Mouse (Mus musculus): Measurements from ENCODE around the gene Dtymk.
"Not testable (repeated sequence)": the region's sequence is repeated elsewhere in the genome, so short reads cannot be mapped to it uniquely, and the experiment has no call there.

Gene Dtymk

DNA sequence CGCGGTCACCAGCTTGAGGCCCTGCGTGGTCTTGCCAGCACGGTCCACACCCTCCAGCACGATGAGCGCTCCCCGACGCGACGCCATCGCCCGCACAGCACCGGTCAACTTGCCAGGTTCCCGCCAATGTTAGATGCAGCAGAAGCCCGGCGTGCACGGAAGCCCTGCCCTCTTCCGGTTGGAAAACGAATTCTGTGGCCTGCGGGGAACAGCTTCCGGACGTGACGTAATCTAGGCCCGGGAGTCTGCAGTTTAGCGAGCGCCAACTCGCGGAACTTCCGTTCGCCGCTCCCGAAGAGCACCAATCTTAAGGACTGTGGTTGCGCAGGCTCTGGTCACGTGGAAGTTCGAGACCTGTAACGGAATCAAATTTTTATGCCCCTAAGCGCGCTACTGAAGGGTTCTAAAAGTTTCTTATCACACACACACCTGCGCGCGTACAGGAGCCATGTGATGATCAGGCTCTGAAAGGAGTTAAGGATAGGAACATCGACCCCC is at the start of gene Dtymk:
Gene Dtymk, minus strand, starts transcription at position 194 of the 498 bp plus-strand sequence.
- DNase-seq (ENCODE audit: inconsistent ontology term): peak; percentile 92

DNA sequence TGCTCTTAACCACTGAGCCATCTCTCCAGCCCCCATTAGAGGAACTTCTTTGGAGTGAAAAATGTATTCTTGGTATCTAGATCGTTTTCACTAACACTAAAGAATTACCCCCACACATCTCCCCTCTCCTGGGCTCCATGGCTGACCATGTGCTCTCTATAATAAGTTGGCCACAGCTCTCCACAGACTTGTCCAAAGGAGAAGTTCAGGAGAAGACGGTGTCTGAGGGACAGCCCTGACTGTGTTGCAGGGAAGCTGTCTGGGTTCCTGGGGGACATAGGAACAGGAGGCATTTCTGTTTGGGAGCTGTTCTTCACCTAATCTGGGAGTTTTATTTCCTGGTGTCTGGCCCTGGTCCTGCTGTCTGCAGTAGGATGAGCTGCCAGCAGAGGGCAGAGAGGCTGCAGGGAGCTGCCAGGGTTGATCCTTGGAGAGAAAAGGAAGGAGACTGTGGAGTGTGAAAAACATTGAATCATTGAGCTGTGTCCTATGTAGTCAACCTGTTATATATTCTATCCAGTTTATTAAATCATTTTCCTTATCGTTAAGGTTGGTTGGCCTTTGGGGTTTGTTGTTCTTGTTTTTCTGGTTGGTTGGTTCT is 44.1 kb upstream of the Dtymk start:
- DNase-seq (ENCODE audit: inconsistent ontology term): not testable (repeated sequence)

DNA sequence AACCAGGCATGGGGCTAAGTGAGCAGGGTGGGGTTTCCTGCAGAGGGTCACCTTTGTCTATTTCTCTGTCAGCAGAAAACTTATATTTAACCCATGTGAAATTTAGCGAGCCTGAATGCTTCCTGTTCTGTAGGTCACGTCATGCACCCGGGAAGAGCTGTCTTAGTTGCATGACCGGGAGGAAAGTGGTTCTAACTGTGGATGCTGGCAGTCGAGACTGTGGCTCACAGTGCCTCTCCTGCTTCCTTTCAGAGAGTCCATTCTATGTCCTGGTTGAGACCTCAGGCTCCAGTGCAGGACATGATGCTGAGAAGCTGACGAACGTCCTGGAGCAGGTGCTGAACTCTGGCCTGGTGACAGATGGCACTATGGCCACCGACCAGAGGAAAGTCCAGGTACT is 36.8 kb upstream of the Dtymk start:
- not testable (repeated sequence) for DNase-seq (ENCODE audit: inconsistent ontology term)

DNA sequence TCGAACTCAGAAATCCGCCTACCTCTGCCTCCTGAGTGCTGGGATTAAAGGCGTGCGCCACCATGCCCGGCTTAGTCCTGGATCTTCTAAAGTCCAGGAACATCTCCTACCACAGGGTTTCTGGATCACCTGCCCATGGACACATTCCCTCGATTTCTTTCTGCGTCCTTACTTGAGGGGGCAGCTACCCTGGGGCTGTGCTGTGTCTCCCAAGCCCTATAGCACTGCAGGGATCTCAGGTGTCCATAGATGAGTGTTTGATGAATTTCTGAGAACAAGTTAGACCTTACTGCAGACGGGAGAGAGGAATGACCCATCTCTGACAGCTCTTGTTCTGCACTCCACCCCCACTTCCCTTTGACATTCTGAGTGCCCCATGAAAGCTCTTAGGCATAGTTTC is 35.6 kb upstream of the Dtymk start:
- DNase-seq (ENCODE audit: inconsistent ontology term): no peak

DNA sequence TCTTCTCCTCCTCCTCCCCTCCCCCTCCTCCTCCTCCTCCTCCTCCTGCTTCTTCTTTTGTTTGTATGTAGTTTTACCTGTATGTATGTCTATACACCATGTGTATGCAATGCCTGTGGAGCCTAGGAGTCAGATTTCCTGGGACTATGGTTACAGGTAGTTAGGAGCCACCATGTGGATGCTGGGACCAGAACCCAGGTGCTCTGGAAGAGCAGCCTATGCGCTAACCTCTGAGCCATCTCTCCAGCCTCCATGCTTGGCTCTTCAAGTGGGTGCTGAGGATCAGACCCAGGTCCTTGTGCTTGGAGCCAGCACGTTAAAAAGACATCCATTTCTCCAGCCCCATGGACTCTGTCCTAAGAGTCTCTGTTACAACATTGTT is 34.8 kb upstream of the Dtymk start:
- DNase-seq (ENCODE audit: inconsistent ontology term): no peak

DNA sequence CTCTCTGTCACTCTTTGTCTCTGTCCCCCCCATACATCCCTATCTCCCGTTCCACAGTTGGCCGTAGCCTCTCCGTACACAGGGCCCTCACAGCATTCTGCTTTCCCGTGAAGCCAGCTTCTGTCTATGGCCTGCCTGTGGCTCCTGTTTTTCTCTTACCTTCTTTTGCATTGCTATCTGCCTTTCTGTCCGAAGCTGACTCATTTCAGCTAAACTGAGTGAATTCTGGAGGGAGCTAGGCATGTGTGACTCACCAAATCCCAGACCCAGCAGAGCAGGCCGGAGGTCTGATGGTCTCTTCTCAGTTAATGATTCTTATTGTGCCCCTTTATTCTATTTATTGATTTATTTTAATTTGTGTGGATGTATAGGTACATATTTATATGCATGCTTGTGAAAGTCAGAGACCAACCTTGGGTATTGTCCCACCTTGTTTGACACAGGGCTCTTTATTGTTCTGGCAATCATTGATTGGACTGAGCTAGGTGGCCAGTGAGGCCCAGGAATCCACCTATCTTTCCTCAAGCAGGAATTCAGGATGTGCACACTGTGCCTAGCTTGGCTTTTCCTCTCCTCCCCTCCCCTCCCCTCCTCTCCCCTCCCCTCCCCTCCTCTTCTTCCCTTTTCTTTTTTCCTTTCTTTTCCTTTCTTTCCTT is 34.3 kb upstream of the Dtymk start:
- peak; percentile 30 for DNase-seq (ENCODE audit: inconsistent ontology term)

DNA sequence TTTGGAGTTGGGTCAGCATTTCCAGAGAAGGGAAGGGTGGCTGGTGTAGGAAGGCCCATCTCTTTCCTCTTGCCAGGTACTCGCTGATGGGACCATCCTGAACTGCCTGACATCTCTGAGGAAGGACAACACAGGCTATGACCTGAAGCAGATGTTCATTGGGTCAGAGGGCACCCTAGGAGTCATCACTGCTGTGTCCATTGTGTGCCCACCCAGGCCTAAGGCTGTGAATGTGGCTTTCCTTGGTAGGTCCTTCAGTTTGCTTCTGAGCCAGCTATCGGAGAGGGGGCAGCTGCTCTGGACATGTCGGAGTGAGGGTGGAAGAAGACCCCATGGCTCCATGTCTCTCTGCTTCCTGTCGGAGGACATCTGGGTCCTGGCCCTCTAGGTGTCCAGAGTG is 33.5 kb upstream of the Dtymk start:
- DNase-seq (ENCODE audit: inconsistent ontology term): no peak

DNA sequence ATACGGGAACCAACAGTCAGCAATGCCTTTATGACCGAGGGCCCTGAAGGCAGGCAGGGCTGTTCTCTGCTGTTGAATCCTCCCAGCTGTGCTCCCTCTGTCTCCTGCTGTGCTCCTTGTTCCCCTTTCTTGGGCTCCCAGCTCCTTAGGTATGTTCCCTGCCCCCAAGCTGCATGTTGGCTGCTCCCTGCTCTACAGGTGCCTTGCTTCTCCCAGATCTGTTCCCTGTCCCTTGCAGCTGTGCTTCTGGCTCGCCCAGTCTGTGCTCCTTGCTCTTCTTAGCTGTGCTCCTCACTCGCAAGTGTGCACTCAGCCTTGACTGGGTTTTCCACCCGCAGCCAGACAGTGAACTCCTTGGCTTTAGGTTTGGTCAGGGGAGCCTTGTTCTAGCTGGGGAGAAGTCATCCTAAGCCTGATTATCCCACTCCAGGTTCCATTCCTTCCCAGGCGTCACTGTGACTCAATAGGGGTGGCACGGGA is 33.0 kb upstream of the Dtymk start:
- no peak for DNase-seq (ENCODE audit: inconsistent ontology term)

DNA sequence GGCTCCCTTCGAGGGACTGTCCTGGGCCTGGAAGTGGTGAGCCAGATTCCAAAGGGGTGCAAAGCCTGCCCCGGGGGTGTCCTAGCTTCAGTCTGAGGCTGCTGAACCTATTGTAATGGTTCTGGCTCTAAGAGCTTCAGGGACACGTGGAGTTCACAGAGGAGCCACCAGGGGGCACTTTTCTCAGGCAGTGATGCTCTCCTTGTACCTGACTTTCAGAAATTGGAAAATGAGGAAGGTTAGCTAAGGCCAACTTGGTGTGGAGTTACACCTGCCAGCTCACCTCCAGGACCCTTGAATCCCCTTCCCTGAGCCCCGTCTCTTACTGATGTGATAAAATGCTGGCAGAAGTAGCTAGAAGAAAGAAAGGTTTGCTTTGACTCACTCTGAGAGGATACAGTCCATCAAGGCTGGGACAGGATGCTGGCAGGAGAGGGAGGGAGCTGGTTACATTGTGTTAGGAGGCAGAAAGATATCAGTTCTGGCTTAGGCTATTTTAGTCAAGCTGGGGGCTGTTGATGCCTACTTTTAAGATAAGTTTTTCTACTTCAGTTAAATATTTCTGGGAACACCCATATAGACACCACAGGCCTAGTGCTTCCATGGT is 31.1 kb upstream of the Dtymk start:
- DNase-seq (ENCODE audit: inconsistent ontology term): not testable (repeated sequence)

DNA sequence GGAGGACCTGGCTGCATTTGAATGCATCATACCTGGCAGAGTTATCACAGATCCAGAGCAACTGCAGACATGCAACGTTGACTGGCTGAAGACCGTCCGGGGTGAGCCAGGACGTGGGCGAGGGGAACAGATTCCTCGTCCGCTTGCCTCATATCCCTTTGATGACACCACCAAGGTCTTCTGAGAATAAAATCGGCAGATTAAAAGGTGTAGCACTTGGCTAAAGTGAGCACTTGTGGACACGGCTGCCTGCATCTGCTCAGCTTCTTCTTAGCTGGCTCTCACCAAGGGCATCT is 24.8 kb upstream of the Dtymk start:
- DNase-seq (ENCODE audit: inconsistent ontology term): no peak

DNA sequence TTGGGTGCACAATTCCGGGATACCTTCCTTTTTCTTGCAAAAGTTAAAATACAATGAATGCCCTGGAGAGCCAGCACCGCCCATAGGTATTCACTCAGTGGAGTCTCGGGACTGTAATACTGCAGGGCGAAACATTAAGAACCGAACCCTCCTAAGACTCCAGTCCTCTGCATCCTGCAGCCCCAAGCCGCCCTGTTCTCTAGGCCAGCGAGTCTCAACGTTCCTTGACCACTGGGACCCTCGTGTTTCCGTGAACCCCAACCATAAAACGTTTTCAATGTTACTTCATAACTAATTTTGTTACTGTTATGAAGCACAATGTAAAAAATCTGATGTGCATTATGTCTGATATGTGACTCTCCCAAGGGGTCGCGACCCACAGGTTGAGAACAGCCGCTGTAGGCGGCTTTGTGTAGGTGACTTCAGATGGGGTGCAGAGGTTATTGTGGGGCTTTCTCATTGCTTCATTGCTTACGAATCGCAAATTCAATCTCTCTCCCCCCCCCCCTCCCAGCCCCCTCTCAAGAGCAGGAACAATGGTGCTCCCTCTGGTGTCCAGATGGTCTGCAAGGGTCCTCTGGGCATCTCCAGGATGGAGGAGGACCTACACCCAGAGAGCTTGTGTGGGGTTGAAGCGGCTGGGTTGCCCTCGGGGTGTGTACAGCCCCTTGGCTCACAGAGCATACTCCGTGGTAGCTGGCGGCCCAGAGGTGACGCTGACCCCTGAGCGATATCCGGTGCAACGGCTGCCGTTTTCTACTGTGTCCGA is 24.2 kb upstream of the Dtymk start:
- no peak for DNase-seq (ENCODE audit: inconsistent ontology term)

DNA sequence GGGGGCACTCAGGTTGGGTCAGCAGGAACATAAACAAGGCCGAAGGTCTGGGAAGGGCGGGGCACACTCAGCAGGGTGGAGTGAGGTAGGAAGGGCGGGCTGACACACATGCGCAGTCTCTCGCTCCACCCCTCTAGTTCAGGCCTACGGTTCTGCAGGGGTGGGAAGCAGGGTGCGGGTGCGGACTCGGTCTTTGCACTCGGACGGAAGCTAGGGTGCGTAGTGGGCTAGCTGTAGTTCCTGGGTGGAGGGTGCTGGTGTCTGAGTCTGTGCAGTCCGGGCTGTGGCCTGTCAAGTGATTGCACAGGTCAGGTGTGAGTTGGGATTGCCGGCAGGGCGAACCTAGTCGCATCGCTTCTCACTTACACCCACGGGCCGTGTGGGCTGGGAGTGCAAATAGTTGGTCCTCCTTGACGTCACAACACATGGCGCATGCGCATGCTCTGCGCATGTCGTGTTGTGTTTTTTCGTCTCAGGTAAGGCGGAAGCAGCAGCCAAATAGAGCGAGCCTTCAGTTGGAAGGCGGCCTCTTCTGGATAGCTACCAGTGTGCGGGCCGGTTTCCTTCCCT is 23.5 kb upstream of the Dtymk start:
- peak; percentile 94 for DNase-seq (ENCODE audit: inconsistent ontology term)

DNA sequence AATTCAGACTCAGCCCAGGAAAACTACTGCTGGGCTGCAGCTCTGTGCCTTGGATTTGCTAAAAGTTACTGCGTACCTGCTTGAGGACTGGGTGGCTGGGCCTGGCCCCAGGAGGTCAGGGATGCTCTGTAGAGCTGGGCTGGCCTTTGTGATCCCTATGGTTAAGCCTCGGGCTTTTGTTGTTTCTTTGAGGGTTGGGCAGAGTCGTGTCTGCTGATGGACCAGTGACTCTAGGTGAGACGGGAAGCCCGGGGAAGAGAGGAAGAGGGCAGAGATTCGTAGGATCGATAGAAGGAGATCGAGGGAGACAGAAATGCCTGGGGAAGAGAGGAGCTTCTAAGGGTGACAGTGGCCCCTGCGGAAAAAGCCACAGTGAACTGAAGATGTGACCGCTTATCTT is 22.9 kb upstream of the Dtymk start, which contains the start of gene D2hgdh:
Gene D2hgdh, plus strand, starts transcription at position 301 of the 400 bp plus-strand sequence.
- DNase-seq (ENCODE audit: inconsistent ontology term): no peak

DNA sequence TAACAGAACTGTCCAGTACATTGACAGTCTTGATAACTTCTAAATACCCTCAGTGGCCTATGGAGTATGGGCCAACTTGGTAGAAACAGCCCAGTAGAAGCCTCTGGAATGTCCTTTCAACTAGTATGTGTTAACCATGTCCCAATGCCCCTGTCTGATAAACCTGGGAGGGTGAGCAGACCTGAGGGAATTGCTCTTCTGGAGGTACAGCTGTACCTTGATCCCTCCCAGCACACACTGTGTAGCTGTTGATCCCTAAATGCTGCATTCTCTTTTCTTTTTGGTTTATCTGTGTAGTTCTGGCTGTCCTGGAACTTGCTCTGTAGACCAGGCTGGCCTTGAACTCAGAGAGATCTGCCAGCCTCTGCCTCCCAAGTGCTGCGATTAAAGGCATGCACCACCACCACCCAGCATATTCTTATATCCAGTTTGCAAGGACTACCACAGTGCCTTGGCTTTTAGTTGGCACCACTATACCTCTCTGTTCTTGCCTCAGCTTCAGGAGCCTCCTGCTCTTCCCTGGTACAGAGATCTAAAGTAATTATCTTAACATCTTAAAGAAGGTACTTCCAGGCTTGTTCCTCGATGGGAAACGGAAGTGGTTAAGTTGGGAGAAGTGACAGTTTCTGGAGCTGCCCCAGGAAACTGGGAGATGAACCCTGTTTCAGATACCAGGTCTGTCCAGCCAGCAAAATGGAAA is 22.2 kb upstream of the Dtymk start:
- no peak for DNase-seq (ENCODE audit: inconsistent ontology term)

DNA sequence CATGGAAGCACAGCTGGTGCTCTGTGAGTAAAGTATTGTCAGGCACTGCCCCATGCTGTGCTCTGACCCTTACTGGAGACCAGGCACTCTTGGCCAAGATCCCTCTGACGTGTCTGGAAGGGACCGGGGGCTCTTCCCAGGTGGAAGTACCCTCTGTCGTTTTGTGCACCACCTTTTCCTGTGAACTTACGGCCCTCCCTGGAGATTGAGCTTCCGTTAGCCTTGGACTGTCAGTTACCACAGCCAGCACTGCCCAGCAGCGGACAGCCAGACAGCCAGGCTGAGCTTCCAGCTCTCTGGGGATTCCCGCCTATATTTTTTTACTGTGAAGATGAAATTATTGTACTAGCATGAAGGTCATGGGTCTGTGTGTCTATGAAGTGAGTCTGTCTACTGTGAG is 17.0 kb upstream of the Dtymk start:
- no peak for DNase-seq (ENCODE audit: inconsistent ontology term)

DNA sequence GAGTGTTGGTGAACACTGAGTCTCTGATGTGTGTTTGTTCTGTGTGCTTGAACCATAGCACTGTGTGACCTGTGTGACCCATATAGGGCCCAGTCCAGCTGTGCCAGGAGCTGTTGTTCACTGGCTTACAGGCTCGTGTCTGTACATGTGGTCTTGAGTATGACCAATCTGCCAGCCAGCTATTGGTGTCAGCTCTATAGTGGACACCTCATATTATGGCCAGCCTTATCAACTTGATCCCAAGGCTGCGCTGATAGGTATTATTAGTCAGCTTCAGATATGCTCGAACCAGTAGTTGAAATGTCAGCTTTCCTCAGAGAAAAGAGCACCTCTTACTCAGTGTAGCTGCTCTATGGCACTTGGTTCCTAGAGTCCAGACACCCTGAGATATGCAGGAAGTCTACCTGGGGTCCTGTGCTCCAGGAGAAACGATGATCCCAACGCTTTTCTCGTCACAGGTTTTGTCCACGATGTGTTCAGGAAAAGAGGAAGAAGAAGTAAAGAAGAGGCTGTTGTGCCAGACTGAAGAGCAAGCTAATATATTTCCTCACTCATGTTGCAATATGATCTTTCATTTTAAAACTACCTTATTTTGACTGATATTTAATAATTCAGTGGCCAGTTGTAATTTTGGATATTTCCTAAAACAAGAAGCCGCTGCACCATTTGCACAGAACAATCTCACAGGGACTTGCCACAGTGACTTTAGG is 16.2 kb upstream of the Dtymk start:
- no peak for DNase-seq (ENCODE audit: inconsistent ontology term)

DNA sequence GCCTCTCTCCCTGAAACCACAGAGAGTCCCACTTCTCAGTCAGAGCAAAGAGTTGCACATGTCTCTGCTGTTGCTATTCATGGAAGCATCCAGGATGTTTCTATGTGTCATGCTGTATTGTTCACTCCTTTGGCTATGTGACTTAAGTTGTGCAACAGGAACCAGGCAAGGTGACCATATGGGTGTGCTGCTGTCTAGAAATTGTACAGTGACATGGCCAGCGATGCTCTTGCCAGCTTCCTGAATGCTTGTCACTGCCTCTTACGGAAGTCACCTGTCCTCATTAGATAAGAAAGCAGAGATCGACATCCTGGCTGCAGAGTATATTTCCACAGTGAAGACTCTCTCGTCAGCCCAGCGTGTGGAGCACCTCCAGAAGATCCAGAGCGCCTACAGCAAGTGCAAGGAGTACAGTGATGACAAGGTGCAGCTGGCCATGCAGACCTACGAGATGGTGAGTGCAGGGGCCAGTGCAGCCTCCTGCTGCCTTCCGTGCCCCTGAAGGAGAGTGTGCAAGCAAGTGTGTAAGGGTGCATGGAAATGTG is 9.8 kb upstream of the Dtymk start:
- DNase-seq (ENCODE audit: inconsistent ontology term): no peak

DNA sequence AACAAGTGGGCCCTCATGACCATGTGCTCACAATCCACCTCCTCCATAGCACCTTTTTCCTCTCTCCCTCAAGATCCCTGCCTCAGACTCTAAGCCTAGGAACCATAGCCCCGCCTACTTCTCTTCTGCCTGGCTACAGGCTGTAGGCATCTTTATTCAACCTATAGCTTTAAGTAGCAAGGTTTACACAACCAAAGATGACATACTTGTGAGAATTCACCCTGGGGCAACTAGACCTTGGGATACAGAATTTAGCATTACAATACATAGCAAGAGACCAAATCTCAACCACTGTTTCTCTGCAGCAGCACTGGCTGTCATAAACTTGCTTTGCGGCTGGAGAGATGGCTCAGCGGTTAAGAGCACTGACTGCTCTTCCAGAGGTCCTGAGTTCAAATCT is 8.3 kb upstream of the Dtymk start:
- DNase-seq (ENCODE audit: inconsistent ontology term): no peak

DNA sequence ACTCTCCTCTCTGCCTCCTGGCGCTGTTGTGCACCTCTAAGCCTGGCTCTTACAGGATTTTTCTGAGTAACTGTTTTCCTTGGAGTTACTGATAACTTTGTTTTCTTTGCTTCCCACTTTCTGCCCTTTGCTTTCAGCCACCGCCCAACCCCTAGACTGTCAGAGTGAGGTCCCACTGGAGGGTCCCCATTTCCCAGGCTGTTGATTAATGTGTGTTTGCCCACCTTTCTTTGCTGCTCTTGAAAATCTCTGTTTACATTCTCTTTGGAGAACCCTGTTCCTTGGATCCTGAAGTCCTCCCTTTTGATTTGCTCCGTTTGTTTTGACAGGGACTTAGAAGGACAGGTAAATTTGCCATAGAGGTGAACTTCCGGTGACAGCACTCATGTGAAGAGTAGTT is 7.1 kb upstream of the Dtymk start:
- no peak for DNase-seq (ENCODE audit: inconsistent ontology term)

DNA sequence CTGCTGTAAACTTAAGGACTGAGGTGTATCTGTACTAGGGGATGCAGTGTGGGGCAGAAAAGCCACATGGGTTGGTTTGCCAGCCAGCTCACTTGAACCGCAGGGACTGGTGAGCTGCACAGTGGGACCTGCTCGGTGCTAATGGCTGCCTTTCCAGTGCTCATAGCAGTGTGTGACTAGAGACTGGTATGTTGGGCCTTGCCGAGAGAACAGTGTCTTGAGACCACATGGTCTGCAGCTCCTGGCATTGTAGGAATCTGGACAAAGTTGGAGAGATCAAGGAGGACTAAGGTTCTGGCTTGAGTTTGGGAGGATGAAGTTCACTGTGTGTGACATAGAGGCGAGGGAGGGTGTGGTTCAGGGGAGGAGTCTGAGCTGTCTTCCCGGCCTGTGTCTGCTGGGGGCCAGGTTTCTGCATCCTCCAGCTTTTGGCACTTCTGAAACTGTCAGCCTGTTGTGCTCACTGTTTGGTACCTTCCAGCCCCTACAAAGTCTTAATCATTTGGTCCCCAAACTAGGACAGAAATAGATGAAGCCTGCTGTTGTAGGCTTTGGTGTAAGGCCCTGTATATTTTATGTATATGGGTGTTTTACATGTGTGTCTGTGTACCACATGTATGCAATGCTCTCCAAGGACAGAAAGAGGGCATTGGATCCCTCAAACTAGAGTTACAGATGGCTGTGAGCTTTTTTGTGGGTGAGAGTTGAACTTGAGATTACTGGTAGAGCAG is 3.7 kb upstream of the Dtymk start:
- DNase-seq (ENCODE audit: inconsistent ontology term): no peak

Data from Muller cell, postnatal 12 days (primary cell).